Mouse (Mus musculus) midbrain, embryonic 16.5 days (tissue): Measurements from ENCODE around the gene Bex3. TPM values are rescaled to one million over a fixed set of nuclear protein-coding genes. Genes with fewer than 3 reads are reported as not detected.
A peak's percentile ranks its signal among the peaks of the same experiment; 100 is the strongest.
"Not testable (repeated sequence)": the region's sequence is repeated elsewhere in the genome, so short reads cannot be mapped to it uniquely, and the experiment has no call there.

Source experiments
- ATAC-seq: fragments of 200-750 bp; cut with Nextera tagmentation; 2 replicates; pipeline ENCODE4 v1.8.0; 2017; ENCODE audit warnings: moderate TSS enrichment
- H3K27ac ChIP-seq: fragments of 300-500 bp; sonication (generic); 2 replicates; pipeline ENCODE4 v1.5.1; 2014; ENCODE audit warnings: mild to moderate bottlenecking, low read length, mixed read lengths
- H3K27me3 ChIP-seq: fragments of 300-500 bp; sonication (generic); 2 replicates; pipeline ENCODE4 v1.6.1; 2014; ENCODE audit warnings: low read depth, low read length, mixed read lengths; ENCODE audit not compliant: control insufficient read depth, insufficient read depth
- H3K36me3 ChIP-seq: fragments of 300-500 bp; sonication (generic); 2 replicates; pipeline ENCODE4 v1.6.1; 2014; ENCODE audit warnings: mild to moderate bottlenecking, low read length, moderate library complexity, mixed read lengths; ENCODE audit not compliant: control insufficient read depth, insufficient read depth
- H3K4me1 ChIP-seq: fragments of 300-500 bp; sonication (generic); 2 replicates; pipeline ENCODE4 v1.6.1; 2014; ENCODE audit warnings: mild to moderate bottlenecking, low read length, mixed read lengths; ENCODE audit not compliant: control insufficient read depth, insufficient read depth
- H3K4me2 ChIP-seq: fragments of 300-500 bp; sonication (generic); 2 replicates; pipeline ENCODE4 v1.6.1; 2014; ENCODE audit warnings: mild to moderate bottlenecking, low read length, mixed read lengths
- H3K4me3 ChIP-seq: fragments of 300-500 bp; sonication (generic); 2 replicates; pipeline ENCODE4 v1.5.1; 2014; ENCODE audit warnings: low read depth, mild to moderate bottlenecking, low read length, moderate library complexity, mixed read lengths
- H3K9ac ChIP-seq: fragments of 300-500 bp; sonication (generic); 2 replicates; pipeline ENCODE4 v1.6.1; 2014; ENCODE audit warnings: low read depth, low read length, mixed read lengths
- H3K9me3 ChIP-seq: fragments of 300-500 bp; sonication (generic); replicated peaks from 2 replicates; pipeline ENCODE4 v1.6.1; 2014; ENCODE audit warnings: mild to moderate bottlenecking, low read length, mixed read lengths; ENCODE audit not compliant: control insufficient read depth, poor library complexity, severe bottlenecking
- WGBS: fragments of 180-500 bp; shearing (Covaris S2); extraction: QIAGEN DNeasy Blood & Tissue Kit; methylation state at CpG from one replicate; pipeline ENCODE4 v1.1.7; 2014; 5-methylcytosine and 5-hydroxymethylcytosine counted together
- polyA plus RNA-seq: library from polyadenylated mRNA; unstranded; fragments of >200 nt; fragmentation: Nextera tagmentation; extraction: Ambion mirVana; gene quantifications from 2 replicates; pipeline ENCODE4 v1.2.1, GENCODE M21; 2015

The Bex3 gene
- 692 and 737 TPM in 2 replicates for polyA plus RNA-seq

DNA sequence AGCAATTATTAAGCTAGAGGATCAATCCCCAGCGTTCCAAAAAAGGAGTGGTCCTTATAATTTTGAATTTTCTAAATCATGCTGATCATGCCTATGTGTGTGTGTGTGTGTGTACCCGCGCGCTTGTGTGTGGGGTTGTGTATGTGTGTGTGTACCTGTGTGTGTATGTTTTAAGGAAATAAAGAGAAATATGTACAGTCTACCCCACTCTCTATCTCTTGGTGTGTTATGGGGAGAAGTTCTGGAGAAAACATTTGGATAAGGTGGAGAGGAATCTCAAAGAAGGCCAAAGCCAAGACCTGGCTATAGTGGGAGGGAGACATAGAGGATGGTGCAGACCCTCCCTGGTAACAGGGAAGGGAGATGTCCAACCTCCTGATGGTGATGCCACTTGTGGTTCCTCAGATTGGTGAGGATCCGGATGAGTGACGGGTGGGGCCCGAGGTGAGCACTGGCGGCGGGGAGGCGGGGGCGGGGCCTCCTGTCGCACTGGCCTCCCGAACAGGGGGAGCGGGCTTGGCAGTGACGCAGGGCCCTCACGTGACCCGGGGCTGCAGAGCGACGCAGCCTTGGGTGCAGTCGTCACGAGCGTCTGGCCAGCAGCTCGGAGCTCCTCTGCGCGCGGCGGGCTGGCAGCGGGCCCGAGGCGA is at the start of gene Bex3:
Gene Bex3 (plus strand): TSS at position 511 of the 650 bp plus-strand sequence.
- WGBS = 71% methylated on average over 4 of the region's 30 CpGs
- Histone ChIP-seq H3K9ac (peak within 1 kb of the TSS; percentile 64), H3K4me2 (peak within 1 kb of the TSS; percentile 66), H3K4me1 (peaks cover 12% of the 10 kb centered on the region), H3K4me3 (peak within 1 kb of the TSS; percentile 43), H3K27ac (peak within 1 kb of the TSS; percentile 79)
- H3K27me3 ChIP-seq, H3K36me3 ChIP-seq, H3K9me3 ChIP-seq: not testable (repeated sequence)
- peak; percentile 97 for ATAC-seq

DNA sequence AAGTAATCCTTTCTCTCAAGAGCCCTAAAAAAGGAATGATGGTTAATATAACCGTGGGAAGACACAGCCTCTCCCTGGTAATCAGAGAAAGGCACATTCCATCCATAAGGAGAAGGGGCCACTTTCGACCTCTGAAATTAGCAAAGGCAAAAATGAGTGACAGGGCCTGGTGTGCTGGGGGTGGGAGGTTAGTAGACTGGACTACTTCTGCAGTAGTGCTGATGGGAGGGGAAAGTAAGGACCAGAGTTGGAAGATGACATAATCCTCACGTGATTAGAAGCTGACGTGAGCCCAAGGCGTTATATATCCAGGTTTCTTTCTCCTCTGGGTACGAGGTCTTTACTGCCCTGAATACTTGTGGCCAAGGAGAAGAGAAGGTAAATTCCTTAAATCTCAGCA is 46.3 kb upstream of the Bex3 start:
- H3K4me1 ChIP-seq = no peaks in the 10 kb centered on the region
- no peak for ATAC-seq
- 77% methylated on average over 6 of the region's 6 CpGs for WGBS

DNA sequence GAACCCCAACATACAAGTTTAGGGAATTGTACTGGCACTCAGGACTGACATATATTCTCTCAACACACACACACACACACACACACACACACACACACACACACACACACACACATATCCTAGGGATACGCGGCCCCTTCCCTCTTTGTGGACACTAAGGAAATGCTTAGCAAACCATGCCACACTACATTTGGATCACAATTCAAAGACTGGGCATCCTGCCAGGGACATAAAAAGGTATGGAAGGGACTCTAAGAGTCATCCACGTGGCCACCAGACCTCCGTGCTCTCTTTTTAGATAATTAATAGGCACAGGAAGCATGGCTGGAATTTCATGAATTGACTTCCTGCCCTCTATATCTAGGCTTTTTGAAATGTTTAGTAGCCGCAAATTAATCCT is 42.3 kb upstream of the Bex3 start:
- Histone ChIP-seq H3K27ac (no peak overlapping the region), H3K36me3 (no peaks in the 10 kb centered on the region), H3K4me1 (no peaks in the 10 kb centered on the region), H3K4me2 (no peak overlapping the region), H3K9me3 (no peaks in the 10 kb centered on the region), H3K4me3 (no peak overlapping the region), H3K9ac (no peak overlapping the region), H3K27me3 (no peaks in the 10 kb centered on the region)
- ATAC-seq = no peak
- WGBS = 60% methylated on average over 5 of the region's 5 CpGs

More for the DNA sequence above, 46.3 kb upstream of the Bex3 start:
- H3K36me3 ChIP-seq = no peaks in the 10 kb centered on the region
- no peak overlapping the region for H3K9ac ChIP-seq
- no peak overlapping the region for H3K4me3 ChIP-seq
- no peaks in the 10 kb centered on the region for H3K9me3 ChIP-seq
- no peak overlapping the region for H3K27ac ChIP-seq
- no peak overlapping the region for H3K4me2 ChIP-seq
- no peaks in the 10 kb centered on the region for H3K27me3 ChIP-seq

DNA sequence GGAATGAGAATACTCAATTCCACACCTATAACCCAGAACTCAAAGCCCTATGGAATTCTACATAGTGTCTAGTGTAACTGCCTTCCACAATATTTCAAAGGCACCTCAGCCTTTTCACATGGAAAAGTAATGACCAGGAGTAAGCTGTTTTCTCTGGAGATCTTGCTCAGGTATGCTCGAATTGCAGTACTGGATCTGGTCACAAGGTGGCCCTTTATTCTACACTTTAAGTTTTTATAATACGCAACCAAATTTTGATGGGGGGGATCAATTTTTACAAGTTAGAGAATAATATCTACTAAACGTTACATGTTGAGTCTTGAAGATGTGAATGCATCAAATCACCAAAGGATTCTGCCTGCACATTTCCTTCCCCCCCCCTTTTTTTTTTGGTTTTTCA is 31.9 kb upstream of the Bex3 start:
- WGBS = 40% methylated on average over 3 of the region's 3 CpGs
- Histone ChIP-seq H3K9me3 (no peaks in the 10 kb centered on the region), H3K4me3 (no peak overlapping the region), H3K4me1 (no peaks in the 10 kb centered on the region), H3K27me3 (no peaks in the 10 kb centered on the region), H3K9ac (no peak overlapping the region), H3K36me3 (no peaks in the 10 kb centered on the region), H3K27ac (no peak overlapping the region), H3K4me2 (no peak overlapping the region)
- ATAC-seq = no peak

DNA sequence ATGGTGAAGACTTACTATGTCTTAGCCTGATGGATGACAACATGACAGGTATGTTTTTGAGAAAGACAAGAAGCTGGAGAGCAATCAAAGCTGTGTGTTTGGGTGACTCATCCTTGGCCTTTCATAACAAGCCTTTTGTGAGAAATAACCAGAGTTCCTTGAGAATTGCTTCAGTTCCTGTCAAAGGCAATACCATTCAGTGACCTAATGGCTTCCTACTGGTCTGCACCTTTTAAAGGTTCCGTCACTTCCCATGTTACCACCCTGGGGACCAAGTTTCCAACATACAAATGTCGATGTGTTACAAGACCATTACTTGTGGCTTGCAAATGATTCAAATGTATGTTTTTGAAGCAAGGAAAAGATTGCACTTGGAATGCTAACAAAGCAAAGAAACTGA is 26.9 kb upstream of the Bex3 start:
- H3K4me1 ChIP-seq = no peaks in the 10 kb centered on the region
- no peak overlapping the region for H3K4me2 ChIP-seq
- H3K36me3 ChIP-seq = no peaks in the 10 kb centered on the region
- no peak for ATAC-seq
- 85% methylated on average over 2 of the region's 2 CpGs for WGBS
- H3K27ac ChIP-seq = no peak overlapping the region
- H3K9ac ChIP-seq = no peak overlapping the region
- H3K4me3 ChIP-seq = no peak overlapping the region
- no peaks in the 10 kb centered on the region for H3K9me3 ChIP-seq
- no peaks in the 10 kb centered on the region for H3K27me3 ChIP-seq

DNA sequence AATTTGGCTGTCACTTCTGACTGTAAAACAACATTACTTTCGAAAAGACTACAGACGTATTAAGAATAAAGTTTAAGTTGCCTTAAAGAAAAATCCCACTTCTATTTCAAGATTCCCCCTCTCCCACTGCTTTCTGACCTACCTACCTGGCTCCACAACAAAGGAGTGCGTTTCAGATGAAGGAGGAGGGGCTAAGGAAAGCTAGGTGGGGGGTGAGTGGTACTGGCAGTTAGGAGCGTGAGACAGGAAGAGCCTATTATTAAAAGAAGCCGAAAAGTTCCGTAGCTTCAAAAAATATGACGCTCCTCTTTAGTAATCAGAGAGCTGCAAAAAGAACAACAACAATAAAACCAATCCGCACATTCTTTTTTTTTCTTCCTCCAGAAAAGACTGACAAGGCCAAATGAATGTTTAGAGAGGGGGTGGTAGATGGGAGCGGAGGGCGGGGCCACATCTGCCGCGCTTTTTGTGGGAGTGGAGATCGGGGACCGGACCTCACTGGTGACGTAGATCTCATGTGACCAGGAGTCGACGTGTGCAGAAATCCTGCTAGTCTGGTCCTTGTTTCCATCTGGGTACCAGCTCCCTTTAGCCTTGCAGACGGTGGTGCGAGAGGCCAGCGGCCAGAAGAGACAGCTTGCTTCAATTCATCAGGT is 25.4 kb upstream of the Bex3 start, which contains the start of gene Tceal9:
Gene Tceal9 (plus strand): TSS at position 506 of the 656 bp plus-strand sequence.
- Histone ChIP-seq H3K27ac (peak within 1 kb of the TSS; percentile 79), H3K4me1 (no peaks in the 10 kb centered on the region), H3K9me3 (no peaks in the 10 kb centered on the region), H3K9ac (peak within 1 kb of the TSS; percentile 75), H3K4me3 (peak within 1 kb of the TSS; percentile 50), H3K4me2 (peak within 1 kb of the TSS; percentile 59), H3K36me3 (no peaks in the 10 kb centered on the region), H3K27me3 (no peaks in the 10 kb centered on the region)
- WGBS = 26% methylated on average over 20 of the region's 20 CpGs
- peak; percentile 95 for ATAC-seq

DNA sequence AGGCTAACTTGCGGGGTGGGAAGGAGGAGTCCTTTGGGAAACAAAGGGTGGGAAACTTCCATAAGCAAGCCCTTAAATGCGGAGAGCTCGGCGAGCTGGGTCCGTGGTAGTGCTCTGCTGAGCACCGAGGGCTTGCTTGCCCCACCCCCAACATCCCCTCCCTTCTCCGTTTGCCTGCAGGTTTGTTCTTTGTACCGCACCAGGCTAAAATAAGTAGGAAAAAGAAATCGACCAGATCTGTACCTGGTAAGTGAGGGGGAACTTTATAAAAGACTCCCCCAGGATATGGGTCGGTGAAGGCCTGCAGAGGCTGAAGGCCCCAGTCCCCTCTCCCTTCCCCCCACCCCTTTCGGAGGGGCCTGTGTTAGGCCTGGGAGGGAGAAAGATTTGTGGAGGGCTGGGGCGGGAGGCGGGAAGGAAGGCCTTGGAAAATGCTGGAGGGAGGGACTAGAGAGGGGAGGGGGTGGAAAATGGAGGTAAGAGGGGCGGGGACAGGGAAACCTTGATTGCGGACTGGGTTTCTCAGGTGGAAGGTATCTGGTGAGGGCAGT is 24.5 kb upstream of the Bex3 start:
- Histone ChIP-seq H3K36me3 (no peaks in the 10 kb centered on the region), H3K9me3 (no peaks in the 10 kb centered on the region), H3K9ac (peak overlapping the region; percentile 75), H3K4me3 (peak overlapping the region; percentile 50), H3K4me1 (no peaks in the 10 kb centered on the region), H3K27me3 (no peaks in the 10 kb centered on the region), H3K27ac (peak overlapping the region; percentile 79), H3K4me2 (peak overlapping the region; percentile 59)
- ATAC-seq = peak; percentile 85
- WGBS = 20% methylated on average over 14 of the region's 15 CpGs

DNA sequence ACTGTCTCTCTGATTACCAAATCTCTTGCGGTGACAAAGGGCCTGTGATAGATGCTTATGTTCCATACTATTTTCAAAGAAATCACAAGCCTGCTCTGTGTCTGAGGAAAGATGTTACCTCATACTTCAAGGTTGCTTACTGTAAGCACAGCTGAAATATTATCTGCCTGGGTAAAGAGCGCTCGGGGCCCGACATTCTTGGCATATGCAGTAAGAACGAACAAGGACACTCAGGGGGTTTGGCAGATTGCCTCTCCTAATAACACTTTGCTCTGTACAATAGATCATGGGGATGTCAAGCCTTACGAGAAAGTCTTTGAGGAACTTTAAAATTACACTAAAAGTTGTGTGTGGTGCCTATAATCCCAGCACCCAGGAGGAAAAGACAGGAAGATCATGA is 21.2 kb upstream of the Bex3 start:
- H3K4me2 ChIP-seq = no peak overlapping the region
- no peak for ATAC-seq
- WGBS = 78% methylated on average over 6 of the region's 6 CpGs

DNA sequence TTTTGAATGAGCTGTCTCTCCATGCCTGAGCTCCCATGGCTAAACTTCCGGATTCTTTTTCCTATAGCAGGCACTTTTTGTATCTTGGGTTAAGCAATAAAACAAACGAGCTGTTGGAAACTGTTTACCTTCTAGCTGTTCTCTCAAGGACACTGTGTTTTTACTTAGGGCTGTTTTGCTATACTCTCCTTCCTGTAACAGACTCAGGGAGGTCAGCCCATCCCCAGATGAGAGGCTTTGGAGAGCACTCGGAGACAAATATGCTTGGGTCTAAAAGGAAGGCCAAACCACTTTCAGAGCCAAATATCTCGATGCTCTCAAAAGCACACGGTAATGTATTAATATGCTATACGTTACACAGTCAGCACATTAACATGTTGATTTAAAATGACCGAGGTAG is 20.4 kb upstream of the Bex3 start:
- Histone ChIP-seq H3K4me2 (no peak overlapping the region), H3K36me3 (no peaks in the 10 kb centered on the region), H3K9me3 (no peaks in the 10 kb centered on the region), H3K27me3 (no peaks in the 10 kb centered on the region), H3K27ac (no peak overlapping the region), H3K9ac (no peak overlapping the region), H3K4me3 (no peak overlapping the region), H3K4me1 (no peaks in the 10 kb centered on the region)
- 79% methylated on average over 7 of the region's 7 CpGs for WGBS
- ATAC-seq = no peak

More for the DNA sequence above, 21.2 kb upstream of the Bex3 start:
- Histone ChIP-seq H3K4me1 (no peaks in the 10 kb centered on the region), H3K9me3 (no peaks in the 10 kb centered on the region), H3K27me3 (no peaks in the 10 kb centered on the region), H3K27ac (no peak overlapping the region), H3K36me3 (no peaks in the 10 kb centered on the region), H3K9ac (no peak overlapping the region), H3K4me3 (no peak overlapping the region)
